Comparison of ENCODE assay signal across 12 mouse cellular contexts in the genomic region with DNA sequence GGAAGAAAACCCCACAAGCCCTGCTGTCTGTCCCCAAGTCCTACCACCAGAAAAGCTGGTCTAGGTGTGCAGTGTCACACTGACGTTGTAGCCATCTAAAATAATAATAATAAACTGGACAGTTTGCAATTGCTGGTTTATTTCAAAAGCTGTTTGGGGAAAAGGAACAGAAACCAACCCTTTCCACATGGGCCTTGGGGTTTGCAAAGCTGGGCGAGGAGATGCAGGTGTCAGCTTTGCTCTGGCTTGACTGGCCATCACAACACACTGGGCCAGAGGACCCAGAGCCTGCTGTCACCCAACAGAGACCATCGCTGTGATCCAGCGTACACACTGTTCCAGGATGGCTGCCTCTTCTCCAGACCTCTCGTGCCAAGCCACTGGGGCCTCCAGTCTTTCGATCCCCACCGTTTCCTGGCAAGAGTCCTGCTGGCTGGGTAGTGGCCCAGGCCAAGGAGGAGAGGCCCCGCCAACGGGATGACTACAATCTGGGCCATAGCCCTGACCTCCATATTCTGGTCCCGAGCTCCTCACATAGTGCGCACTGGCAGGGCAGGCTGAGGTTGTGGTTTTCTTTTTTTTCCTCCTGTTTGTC. TPM values are rescaled to one million over a fixed set of nuclear protein-coding genes. Genes with fewer than 3 reads are reported as not detected.
DNase-seq lines count a peak whose midpoint lies in the region; ATAC-seq and TF ChIP-seq lines count a peak whose summit lies in the region.
"Had no signal": no experiment of that assay in that cellular context is flagged by ENCODE, and none has a peak within 500 bp of the region (broad histone marks: within the 10 kb centered on the region; RNA-seq: fewer than 3 reads in every experiment).

No protein-coding gene starts in this region.

- H3K4me1 ChIP-seq in heart, adult 2 months (ENCODE audit: control insufficient read depth, insufficient read depth, low read length): no peaks in the 10 kb centered on the region
- no peaks in the 10 kb centered on the region for H3K4me1 ChIP-seq in heart, embryonic 12.5 days (replicated peaks)

- 70% methylated on average over 11 of the region's 11 CpGs for WGBS in heart, adult 2 months
- WGBS in heart, embryonic 12.5 days: 91% methylated on average over 11 of the region's 11 CpGs

- H3K36me3 ChIP-seq in heart, adult 2 months (ENCODE audit: control insufficient read depth, insufficient read depth, low read length): no peaks in the 10 kb centered on the region
- peaks cover 51% of the 10 kb centered on the region for H3K36me3 ChIP-seq in heart, embryonic 12.5 days

- no peak for TF ChIP-seq POLR2A in heart, adult 2 months (IDR thresholded peaks at IDR 0.05; ENCODE audit: insufficient read depth, low read depth, low read length)

- no peak for TF ChIP-seq EP300 in heart, adult 2 months (IDR thresholded peaks at IDR 0.05; ENCODE audit: insufficient read depth, low read depth, low read length)

- no peak overlapping the region for H3K4me2 ChIP-seq in heart, embryonic 12.5 days

- no peak overlapping the region for H3K9ac ChIP-seq in heart, adult 2 months (ENCODE audit: low read depth, low read length)
- H3K9ac ChIP-seq in heart, embryonic 12.5 days: no peak overlapping the region

- no peak for ATAC-seq in heart, embryonic 12.5 days (ENCODE audit: insufficient number of reproducible peaks, low FRiP score)
- no peak for ATAC-seq in activated CD4-positive, CD25-positive, alpha-beta regulatory T cell, adult 4 months

- no peaks in the 10 kb centered on the region for H3K79me2 ChIP-seq in heart, adult 2 months (replicated peaks; ENCODE audit: control insufficient read depth, insufficient read depth, low read length)

- H3K4me3 ChIP-seq in heart, adult 2 months: no peak overlapping the region
- H3K4me3 ChIP-seq in heart, embryonic 12.5 days: no peak overlapping the region
- H3K4me3 ChIP-seq: erythroblast, embryonic 14.5 days had no signal

- no peak for TF ChIP-seq CTCF in heart, adult 2 months (IDR thresholded peaks at IDR 0.05)

- intact Hi-C loops in heart, adult 2 months (cut with DNase I): no loop called here

- H3K27ac ChIP-seq in heart, adult 2 months: no peak overlapping the region
- no peak overlapping the region for H3K27ac ChIP-seq in heart, embryonic 12.5 days (ENCODE audit: poor library complexity, severe bottlenecking)

- H3K9me3 ChIP-seq in heart, embryonic 12.5 days (replicated peaks): no peaks in the 10 kb centered on the region

- no peaks in the 10 kb centered on the region for H3K27me3 ChIP-seq in heart, adult 2 months (ENCODE audit: control insufficient read depth, insufficient read depth, low read length)
- H3K27me3 ChIP-seq in heart, embryonic 12.5 days (replicated peaks): no peaks in the 10 kb centered on the region

- DNase-seq in heart, adult 2 months: peak; percentile 58 to 68
- DNase-seq in right cerebral cortex, postnatal 14 days: peak; percentile 44
- no peak for DNase-seq in right cerebral cortex, postnatal 36 days (ENCODE audit: low spot score in 2 of 2)
- DNase-seq in gastrocnemius, adult 8-10 months (ENCODE audit: low spot score in 2 of 2): peak; percentile 84 to 85
- peak; percentile 57 for DNase-seq in testis, postnatal 14 days (ENCODE audit: low spot score)
- DNase-seq in frontal cortex, postnatal 36 days (ENCODE audit: low spot score in 2 of 2): no peak

RNA-seq across cellular contexts. Expression of a gene that starts 18.0 kb away (rescaled TPM):
- 100 to 1,000 TPM in 1 of 2 experiments, 10 to 100 TPM in 1; 96.3 to 103 TPM for total RNA-seq in heart, adult 2 months (2021)
- 113 and 180 TPM in 2 replicates for polyA plus RNA-seq in heart, adult 2 months (2012; rRNA removed)
- polyA plus RNA-seq in heart, embryonic 12.5 days (2016; fragmentation: Nextera tagmentation; extraction: Ambion mirVana): 84.4 and 87.0 TPM in 2 replicates
- total RNA-seq in gastrocnemius, adult 8-10 months (2022): 10 to 100 TPM; 77.8 to 92.6 (median 86.3) TPM
- polyA plus RNA-seq in activated CD4-positive, CD25-positive, alpha-beta regulatory T cell, adult 4 months (2017; shearing (Covaris generic)): 10 to 100 TPM; 36.0 to 43.2 TPM

RNA-seq across cellular contexts. Expression of a gene that starts 18.1 kb away (rescaled TPM):
- 10 to 100 TPM; 21.9 to 25.9 TPM for total RNA-seq in heart, adult 2 months (2021)
- 12.6 and 15.4 TPM in 2 replicates for polyA plus RNA-seq in heart, adult 2 months (2012; rRNA removed)
- 4.5 and 5.9 TPM in 2 replicates for polyA plus RNA-seq in heart, embryonic 12.5 days (2016; fragmentation: Nextera tagmentation; extraction: Ambion mirVana)
- 10 to 100 TPM; 15.6 to 27.1 (median 16.7) TPM for total RNA-seq in gastrocnemius, adult 8-10 months (2022)
- polyA plus RNA-seq in activated CD4-positive, CD25-positive, alpha-beta regulatory T cell, adult 4 months (2017; shearing (Covaris generic)): 1 to 10 TPM; 6.1 to 8.5 TPM

RNA-seq across cellular contexts. Expression of a gene that starts 48.0 kb away (rescaled TPM):
- not detected for total RNA-seq in heart, adult 2 months (2021)
- not detected in 2 replicates for polyA plus RNA-seq in heart, adult 2 months (2012; rRNA removed)
- polyA plus RNA-seq in heart, embryonic 12.5 days (2016; fragmentation: Nextera tagmentation; extraction: Ambion mirVana): not detected in 2 replicates
- not detected for total RNA-seq in gastrocnemius, adult 8-10 months (2022)
- polyA plus RNA-seq in activated CD4-positive, CD25-positive, alpha-beta regulatory T cell, adult 4 months (2017; shearing (Covaris generic)): not detected
- total RNA-seq: liver, adult 2 months had no signal
- polyA plus RNA-seq: C2C12; liver, adult 2 months; stomach, embryonic 16.5 days had no signal

Comparison
In these comparisons a context has a peak if more than half of its experiments do, and no peak if none do; other contexts are left out.
1. DNase-seq: peak in heart, adult 2 months (2 of 2), right cerebral cortex, postnatal 14 days (single experiment), gastrocnemius, adult 8-10 months (2 of 2) and testis, postnatal 14 days (single experiment); none in right cerebral cortex, postnatal 36 days (0 of 2) and frontal cortex, postnatal 36 days (0 of 2).